Mouse (Mus musculus): ENCODE measurements around the gene Hist1h4k. TPM values are rescaled to one million over a fixed set of nuclear protein-coding genes. Genes with fewer than 3 reads are reported as not detected.
A peak's percentile ranks its signal among the peaks of the same experiment; 100 is the strongest.

Gene Hist1h4k
- total and polyA plus RNA-seq, 3 experiments: 19.1 to 3,283 TPM; not detected in 1

- Histone ChIP-seq H3K36me3 (ENCODE audit: control insufficient read depth in 1 of 2, insufficient read depth in 2 of 2, low read length in 2 of 2) (no peaks in the 10 kb centered on the region; a peak in 1 of 4 replicates), H3K9me3 (replicated peaks; ENCODE audit: insufficient read depth, low read length) (no peaks in the 10 kb centered on the region; the same call in 1 of the 2 replicates), H3K4me3 (ENCODE audit: control insufficient read depth in 1 of 2, insufficient read depth in 1 of 2, low read depth in 2 of 2, low read length in 2 of 2) (no peak overlapping the region), H3K4me1 (ENCODE audit: control insufficient read depth in 1 of 2, insufficient read depth in 2 of 2, low read length in 2 of 2) (peaks cover 0 to 4% of the 10 kb centered on the region in 2 experiments; a peak in 1 of 4 replicates), H3K79me2 (ENCODE audit: control insufficient read depth, insufficient read depth, low read length, poor library complexity) (no peaks in the 10 kb centered on the region), H3K9ac (ENCODE audit: control insufficient read depth, low read depth, low read length, poor library complexity, severe bottlenecking) (no peak overlapping the region), H3K27me3 (ENCODE audit: control insufficient read depth in 1 of 2, insufficient read depth in 2 of 2, low read length in 2 of 2) (no peaks in the 10 kb centered on the region), H3K27ac (ENCODE audit: control insufficient read depth, low read depth, low read length) (no peak overlapping the region)
- peak; percentile 48 for DNase-seq (ENCODE audit: low read depth, low spot score)
- no peak for TF ChIP-seq USF2 (IDR thresholded peaks at IDR 0.05; ENCODE audit: borderline replicate concordance in 1 of 2, insufficient read depth in 1 of 2, low read depth in 1 of 2, low read length in 2 of 2)
- peak; percentile 61 for TF ChIP-seq GATA1 (IDR thresholded peaks at IDR 0.05; ENCODE audit: low read depth, low read length)
- TF ChIP-seq CTCF (IDR thresholded peaks at IDR 0.05 in 2 of 3, conservative IDR thresholded peaks at IDR 0.05 in 1 of 3; ENCODE audit: control insufficient read depth in 1 of 3, insufficient read depth in 1 of 3, low read depth in 2 of 3, low read length in 3 of 3, poor library complexity in 1 of 3, severe bottlenecking in 1 of 3): no peak
- no peak for TF ChIP-seq CHD1 (IDR thresholded peaks at IDR 0.05; ENCODE audit: low read depth, low read length)
- no peak for TF ChIP-seq POLR2AphosphoS5 (IDR thresholded peaks at IDR 0.05; ENCODE audit: borderline replicate concordance, low read depth, low read length)
- no peak for TF ChIP-seq TAL1 (IDR thresholded peaks at IDR 0.05; ENCODE audit: low read length)
- TF ChIP-seq NELFE (IDR thresholded peaks at IDR 0.05; ENCODE audit: low read depth, low read length): no peak
- 0 out of 2 replicates have a peak, but pooled peaks have one; percentile 42 for TF ChIP-seq RCOR1 (IDR thresholded peaks at IDR 0.05; ENCODE audit: low read depth, low read length)
- TF ChIP-seq ZKSCAN1 (IDR thresholded peaks at IDR 0.05; ENCODE audit: low read depth, low read length): no peak
- no peak for TF ChIP-seq ETS1 (IDR thresholded peaks at IDR 0.05; ENCODE audit: low read depth, low read length)
- no peak for TF ChIP-seq POLR2A (IDR thresholded peaks at IDR 0.05; ENCODE audit: control insufficient read depth in 1 of 2, insufficient read depth in 1 of 2, low read depth in 1 of 2, low read length in 2 of 2, poor library complexity in 1 of 2)
- no peak for TF ChIP-seq NRF1 (IDR thresholded peaks at IDR 0.05; ENCODE audit: insufficient read depth, low read depth, low read length, poor library complexity, severe bottlenecking)
- TF ChIP-seq KAT2A (conservative IDR thresholded peaks at IDR 0.05; ENCODE audit: low read depth, low read length): no peak
- TF ChIP-seq BHLHE40 (IDR thresholded peaks at IDR 0.05; ENCODE audit: borderline replicate concordance, low read depth, low read length): no peak
- TF ChIP-seq ZNF384 (IDR thresholded peaks at IDR 0.05; ENCODE audit: low read depth, low read length): no peak
- TF ChIP-seq MAX (IDR thresholded peaks at IDR 0.05; ENCODE audit: low read length): no peak
- no peak for TF ChIP-seq ELF1 (IDR thresholded peaks at IDR 0.05; ENCODE audit: low read depth, low read length)
- no peak for TF ChIP-seq GABPA (IDR thresholded peaks at IDR 0.05; ENCODE audit: low read depth, low read length)
- TF ChIP-seq MAFK (IDR thresholded peaks at IDR 0.05; ENCODE audit: borderline replicate concordance, low read depth, low read length): no peak
- TF ChIP-seq E2F4 (IDR thresholded peaks at IDR 0.05; ENCODE audit: borderline replicate concordance, low read depth, low read length): no peak
- no peak for TF ChIP-seq MEF2A (IDR thresholded peaks at IDR 0.05; ENCODE audit: extremely low read depth, insufficient replicate concordance, low read depth, low read length, poor library complexity, severe bottlenecking)
- TF ChIP-seq TCF12 (IDR thresholded peaks at IDR 0.05; ENCODE audit: low read depth, low read length): 0 out of 2 replicates have a peak, but pooled peaks have one; percentile 8
- TF ChIP-seq TBP (IDR thresholded peaks at IDR 0.05; ENCODE audit: low read depth, low read length): no peak
- no peak for TF ChIP-seq SIN3A (IDR thresholded peaks at IDR 0.05; ENCODE audit: low read length)
- TF ChIP-seq EP300 (IDR thresholded peaks at IDR 0.05; ENCODE audit: low read depth in 1 of 2, low read length in 2 of 2): peak in 1 of 2 experiments; percentile 54; a peak in 1 of 4 replicates
- no peak for TF ChIP-seq SMC3 (IDR thresholded peaks at IDR 0.05; ENCODE audit: low read depth, low read length)
- no peak for TF ChIP-seq JUND (IDR thresholded peaks at IDR 0.05; ENCODE audit: low read depth, low read length)
- TF ChIP-seq MYB (IDR thresholded peaks at IDR 0.05; ENCODE audit: low read depth, low read length): no peak
- TF ChIP-seq MYC (IDR thresholded peaks at IDR 0.05; ENCODE audit: low read depth, low read length): no peak
Observed at GRCm38 (mm10) chr13:21727948-21728572, 22.2 kb downstream of the Hist1h4k start.
